Mouse (Mus musculus) lung, embryonic 15.5 days (tissue): ENCODE data around the gene Prkar1b. TPM values are rescaled to one million over a fixed set of nuclear protein-coding genes. Genes with fewer than 3 reads are reported as not detected.

ENCODE experiments used
- ATAC-seq: fragments of 200-750 bp; cut with Nextera tagmentation; 2 replicates; pipeline ENCODE4 v1.8.0; 2017; ENCODE audit warnings: moderate number of reproducible peaks, borderline replicate concordance; ENCODE audit not compliant: low FRiP score, low TSS enrichment; ENCODE audit errors: extremely low read depth
- H3K27ac ChIP-seq: fragments of 300-500 bp; sonication (generic); 2 replicates; pipeline ENCODE4 v1.5.1; 2015; ENCODE audit warnings: moderate library complexity, mild to moderate bottlenecking, inconsistent platforms
- H3K27me3 ChIP-seq: fragments of 300-500 bp; sonication (generic); 2 replicates; pipeline ENCODE4 v1.6.1; 2015; ENCODE audit warnings: inconsistent platforms
- H3K36me3 ChIP-seq: fragments of 300-500 bp; sonication (generic); 2 replicates; pipeline ENCODE4 v1.6.1; 2015; ENCODE audit warnings: inconsistent platforms
- H3K4me1 ChIP-seq: fragments of 300-500 bp; sonication (generic); 2 replicates; pipeline ENCODE4 v1.6.1; 2015; ENCODE audit warnings: inconsistent platforms
- H3K4me2 ChIP-seq: fragments of 300-500 bp; sonication (generic); 2 replicates; pipeline ENCODE4 v1.6.1; 2015; ENCODE audit warnings: inconsistent platforms, mild to moderate bottlenecking, moderate library complexity
- H3K4me3 ChIP-seq: fragments of 300-500 bp; sonication (generic); 2 replicates; pipeline ENCODE4 v1.5.1; 2015; ENCODE audit warnings: mild to moderate bottlenecking, inconsistent platforms
- H3K9ac ChIP-seq: fragments of 300-500 bp; sonication (generic); 2 replicates; pipeline ENCODE4 v1.6.1; 2015; ENCODE audit warnings: inconsistent platforms
- H3K9me3 ChIP-seq: fragments of 300-500 bp; sonication (generic); 2 replicates; pipeline ENCODE4 v1.6.1; 2016; ENCODE audit warnings: inconsistent platforms
- WGBS: fragments of 180-500 bp; shearing (Covaris S2); methylation state at CpG from one replicate; pipeline ENCODE4 v1.1.7; 2015; 5-methylcytosine and 5-hydroxymethylcytosine counted together
- polyA plus RNA-seq: library from polyadenylated mRNA; unstranded; fragments of >200 nt; fragmentation: Nextera tagmentation; extraction: Ambion mirVana; gene quantifications from 2 replicates; pipeline ENCODE4 v1.2.1, GENCODE M21; 2015

The Prkar1b gene
- polyA plus RNA-seq, 1 experiment from 2014 or later = 16.9 TPM

GRCm38 (mm10) chr5:139174141-139174540 lies 24.3 kb upstream of the Prkar1b start:
- H3K4me1 ChIP-seq = peaks cover 7% of the 10 kb centered on the region; the same call in 1 of the 2 replicates
- H3K27me3 ChIP-seq = no peaks in the 10 kb centered on the region
- H3K4me3 ChIP-seq = no peak overlapping the region
- peaks cover 47% of the 10 kb centered on the region for H3K36me3 ChIP-seq
- H3K27ac ChIP-seq = peak overlapping the region; percentile 41; the same call in 1 of the 2 replicates
- 0 out of 2 replicates have a peak, but pooled peaks have one; percentile 28 for ATAC-seq
- H3K9me3 ChIP-seq = no peaks in the 10 kb centered on the region
- whole genome bisulfite sequencing = 45% methylated on average over 10 of the region's 10 CpGs
- H3K4me2 ChIP-seq = no peak overlapping the region
- no peak overlapping the region for H3K9ac ChIP-seq

GRCm38 (mm10) chr5:139171929-139172328 lies 22.1 kb upstream of the Prkar1b start:
- Histone ChIP-seq H3K27me3 (no peaks in the 10 kb centered on the region), H3K9ac (no peak overlapping the region), H3K4me3 (no peak overlapping the region), H3K9me3 (no peaks in the 10 kb centered on the region), H3K36me3 (peaks cover 42% of the 10 kb centered on the region), H3K4me2 (no peak overlapping the region), H3K4me1 (peaks cover 7% of the 10 kb centered on the region; the same call in 1 of the 2 replicates), H3K27ac (no peak overlapping the region)
- ATAC-seq = no peak
- 90% methylated on average over 4 of the region's 4 CpGs for WGBS

GRCm38 (mm10) chr5:139167548-139167947 lies 17.7 kb upstream of the Prkar1b start:
- H3K36me3 ChIP-seq = peaks cover 61% of the 10 kb centered on the region
- H3K27ac ChIP-seq = no peak overlapping the region
- H3K4me1 ChIP-seq = no peaks in the 10 kb centered on the region
- H3K9ac ChIP-seq = no peak overlapping the region
- H3K27me3 ChIP-seq = no peaks in the 10 kb centered on the region
- no peak overlapping the region for H3K4me3 ChIP-seq
- no peak for ATAC-seq
- no peak overlapping the region for H3K4me2 ChIP-seq
- H3K9me3 ChIP-seq = no peaks in the 10 kb centered on the region
- 69% methylated on average over 1 of the region's 1 CpGs for WGBS

- WGBS = 74% methylated on average over 6 of the region's 6 CpGs
- H3K4me3 ChIP-seq = no peak overlapping the region
- peaks cover 59% of the 10 kb centered on the region for H3K36me3 ChIP-seq
- H3K4me2 ChIP-seq = no peak overlapping the region
- no peaks in the 10 kb centered on the region for H3K27me3 ChIP-seq
- no peak overlapping the region for H3K27ac ChIP-seq
- H3K9ac ChIP-seq = no peak overlapping the region
- no peak for ATAC-seq
- H3K4me1 ChIP-seq = no peaks in the 10 kb centered on the region
- no peaks in the 10 kb centered on the region for H3K9me3 ChIP-seq
Observed at GRCm38 (mm10) chr5:139166781-139167361, 17.1 kb upstream of the Prkar1b start.

GRCm38 (mm10) chr5:139161632-139162031 lies 11.8 kb upstream of the Prkar1b start:
- Histone ChIP-seq H3K4me1 (no peaks in the 10 kb centered on the region), H3K4me3 (no peak overlapping the region), H3K9ac (no peak overlapping the region), H3K36me3 (peaks cover 43% of the 10 kb centered on the region), H3K4me2 (no peak overlapping the region), H3K9me3 (no peaks in the 10 kb centered on the region), H3K27me3 (no peaks in the 10 kb centered on the region), H3K27ac (no peak overlapping the region)
- no peak for ATAC-seq
- 68% methylated on average over 10 of the region's 10 CpGs for WGBS

- WGBS = 82% methylated on average over 8 of the region's 8 CpGs
- Histone ChIP-seq H3K27ac (no peak overlapping the region), H3K4me2 (no peak overlapping the region), H3K4me3 (no peak overlapping the region), H3K4me1 (no peaks in the 10 kb centered on the region), H3K36me3 (peaks cover 50% of the 10 kb centered on the region), H3K27me3 (no peaks in the 10 kb centered on the region), H3K9me3 (no peaks in the 10 kb centered on the region), H3K9ac (no peak overlapping the region)
- no peak for ATAC-seq
Observed at GRCm38 (mm10) chr5:139160899-139161298, 11.1 kb upstream of the Prkar1b start.

GRCm38 (mm10) chr5:139150603-139151031 lies 816 bp upstream of the Prkar1b start:
- Histone ChIP-seq H3K9ac (peak overlapping the region; percentile 64), H3K4me2 (peak overlapping the region; percentile 83), H3K27me3 (no peaks in the 10 kb centered on the region), H3K36me3 (peaks cover 26% of the 10 kb centered on the region), H3K9me3 (no peaks in the 10 kb centered on the region), H3K4me3 (peak overlapping the region; percentile 68), H3K27ac (peak overlapping the region; percentile 71), H3K4me1 (peaks cover 27% of the 10 kb centered on the region)
- under 1% methylated on average over 45 of the region's 45 CpGs for WGBS
- ATAC-seq = peak; percentile 2; the same call in 1 of the 2 replicates

- no peaks in the 10 kb centered on the region for H3K9me3 ChIP-seq
- 20% methylated on average over 11 of the region's 11 CpGs for WGBS
- peak overlapping the region; percentile 68 for H3K4me3 ChIP-seq
- peaks cover 27% of the 10 kb centered on the region for H3K4me1 ChIP-seq
- H3K36me3 ChIP-seq = peaks cover 15% of the 10 kb centered on the region
- H3K27me3 ChIP-seq = no peaks in the 10 kb centered on the region
- peak overlapping the region; percentile 72 for H3K27ac ChIP-seq
- H3K9ac ChIP-seq = peak overlapping the region; percentile 13; the same call in 1 of the 2 replicates
- peak overlapping the region; percentile 83 for H3K4me2 ChIP-seq
- peak; percentile 77 for ATAC-seq
Observed at GRCm38 (mm10) chr5:139149006-139149672, 662 bp downstream of the Prkar1b start.

- Histone ChIP-seq H3K36me3 (no peaks in the 10 kb centered on the region; the same call in 1 of the 2 replicates), H3K4me2 (no peak overlapping the region), H3K4me1 (peaks cover 27% of the 10 kb centered on the region), H3K27me3 (no peaks in the 10 kb centered on the region), H3K9me3 (no peaks in the 10 kb centered on the region), H3K9ac (no peak overlapping the region), H3K4me3 (no peak overlapping the region), H3K27ac (no peak overlapping the region)
- no peak for ATAC-seq
- WGBS = 78% methylated on average over 14 of the region's 14 CpGs
Observed at GRCm38 (mm10) chr5:139147178-139148078, 2.4 kb downstream of the Prkar1b start.

- Histone ChIP-seq H3K36me3 (no peaks in the 10 kb centered on the region), H3K27me3 (no peaks in the 10 kb centered on the region), H3K4me1 (peaks cover 22% of the 10 kb centered on the region), H3K4me3 (no peak overlapping the region), H3K9me3 (no peaks in the 10 kb centered on the region), H3K4me2 (no peak overlapping the region), H3K9ac (no peak overlapping the region), H3K27ac (no peak overlapping the region)
- ATAC-seq = no peak
- 86% methylated on average over 11 of the region's 11 CpGs for WGBS
Observed at GRCm38 (mm10) chr5:139146476-139147075, 3.2 kb downstream of the Prkar1b start.

GRCm38 (mm10) chr5:139145726-139146125 lies 4.1 kb downstream of the Prkar1b start:
- Histone ChIP-seq H3K9ac (no peak overlapping the region), H3K4me2 (no peak overlapping the region), H3K27ac (no peak overlapping the region), H3K9me3 (no peaks in the 10 kb centered on the region), H3K36me3 (no peaks in the 10 kb centered on the region), H3K27me3 (no peaks in the 10 kb centered on the region), H3K4me3 (no peak overlapping the region), H3K4me1 (peaks cover 17% of the 10 kb centered on the region)
- WGBS = 92% methylated on average over 4 of the region's 4 CpGs
- no peak for ATAC-seq
